30 mouse cellular contexts compared by ENCODE assay signal in genomic region chr17:45612008-45612407, GRCm38 (mm10). TPM values are rescaled to one million over a fixed set of nuclear protein-coding genes. Genes with fewer than 3 reads are reported as not detected.
A peak's percentile ranks its signal among the peaks of the same experiment; 100 is the strongest.
DNase-seq lines count a peak whose midpoint lies in the region.
"Had no signal": no experiment of that assay in that cellular context is flagged by ENCODE, and none has a peak within 500 bp of the region (broad histone marks: within the 10 kb centered on the region; RNA-seq: fewer than 3 reads in every experiment).

No protein-coding gene starts in this region.

- intact Hi-C loops in heart, postnatal 10 days (cut with DNase I) = no loop called here
- intact Hi-C loops in left cerebral cortex, postnatal 4 days (cut with DNase I) = no loop called here

- no peak overlapping the region for H3K4me3 ChIP-seq in limb, embryonic 10.5 days
- H3K4me3 ChIP-seq: embryonic facial prominence, embryonic 10.5 days; embryonic facial prominence, embryonic 12.5 days; forebrain, embryonic 13.5 days; forebrain, embryonic 15.5 days had no signal

- WGBS in limb, embryonic 10.5 days = 82% methylated on average over 8 of the region's 8 CpGs

- peaks cover 13% of the 10 kb centered on the region; the same call in 1 of the 2 replicates for H3K4me1 ChIP-seq in limb, embryonic 10.5 days
- H3K4me1 ChIP-seq: forebrain, embryonic 13.5 days; forebrain, embryonic 15.5 days had no signal

- no peaks in the 10 kb centered on the region for H3K27me3 ChIP-seq in limb, embryonic 10.5 days (ENCODE audit: low read depth, poor library complexity, severe bottlenecking)
- H3K27me3 ChIP-seq: embryonic facial prominence, embryonic 12.5 days; forebrain, embryonic 13.5 days; forebrain, embryonic 15.5 days had no signal

- H3K36me3 ChIP-seq in limb, embryonic 10.5 days = no peaks in the 10 kb centered on the region
- H3K36me3 ChIP-seq: embryonic facial prominence, embryonic 10.5 days; embryonic facial prominence, embryonic 12.5 days; forebrain, embryonic 15.5 days had no signal

- peak; percentile 72 for DNase-seq in heart, adult 11 months
- DNase-seq in heart, postnatal 10 days = no peak
- DNase-seq in thymus, postnatal 0 days (ENCODE audit: low spot score) = peak; percentile 1
- no peak for DNase-seq in thymus, postnatal 25 days
- DNase-seq in limb, embryonic 10.5 days (ENCODE audit: low spot score) = no peak
- no peak for DNase-seq in adipocyte (ENCODE audit: low spot score)
- no peak for DNase-seq in left cerebral cortex, postnatal 4 days
- DNase-seq: adrenal gland, adult 2 months; adrenal gland, postnatal 10 days; adrenal gland, postnatal 25 days; B cell, adult 2 months; cerebellum, adult 11 months; cerebellum, adult 18-20 months; cerebellum, adult 8-10 months; cerebellum, adult 9-11 months; cerebellum, postnatal 14 days; cerebellum, postnatal 36 days; embryo, embryonic 11 days; forebrain, postnatal 0 days had no signal

- 0 out of 2 replicates have a peak overlapping the region, but pooled peaks have one; percentile 4 for H3K27ac ChIP-seq in limb, embryonic 10.5 days
- H3K27ac ChIP-seq: embryonic facial prominence, embryonic 10.5 days; embryonic facial prominence, embryonic 12.5 days; forebrain, embryonic 13.5 days; forebrain, embryonic 15.5 days had no signal

- no peaks in the 10 kb centered on the region for H3K9me3 ChIP-seq in limb, embryonic 10.5 days (replicated peaks)
- H3K9me3 ChIP-seq: embryonic facial prominence, embryonic 10.5 days; embryonic facial prominence, embryonic 12.5 days; forebrain, embryonic 13.5 days; forebrain, embryonic 15.5 days had no signal

RNA-seq across cellular contexts. Expression of gene Mymx, which starts 10.1 kb away (rescaled TPM):
- not detected for total RNA-seq in heart, postnatal 10 days (2021)
- 1.5 and 1.7 TPM in 2 replicates for polyA plus RNA-seq in thymus, postnatal 0 days (2015; fragmentation: Nextera tagmentation; extraction: Ambion mirVana)
- 1.2 TPM in 1 of 2 replicates, not detected in the other for polyA plus RNA-seq in limb, embryonic 10.5 days (2016; fragmentation: Nextera tagmentation; extraction: Ambion mirVana)
- not detected for total RNA-seq in left cerebral cortex, postnatal 4 days (2021)
- total RNA-seq: adrenal gland, adult 2 months; adrenal gland, postnatal 25 days; CH12.LX; common myeloid progenitor, adult 5-6 weeks; forebrain, postnatal 0 days; MEL had no signal
- polyA plus RNA-seq: activated CD4-positive, CD25-positive, alpha-beta regulatory T cell, adult 4 months; CD4-positive, CD25-positive, alpha-beta regulatory T cell, adult 4 months; forebrain, embryonic 11.5 days; forebrain, embryonic 13.5 days; forebrain, embryonic 15.5 days; forebrain, postnatal 0 days had no signal

RNA-seq across cellular contexts. Expression of gene Slc29a1, which starts 12.6 kb away (rescaled TPM):
- 10 to 100 TPM; 88.3 to 99.0 TPM for total RNA-seq in heart, postnatal 10 days (2021)
- polyA plus RNA-seq in thymus, postnatal 0 days (2015; fragmentation: Nextera tagmentation; extraction: Ambion mirVana) = 243 and 252 TPM in 2 replicates
- 40.3 and 41.6 TPM in 2 replicates for polyA plus RNA-seq in limb, embryonic 10.5 days (2016; fragmentation: Nextera tagmentation; extraction: Ambion mirVana)
- total RNA-seq in left cerebral cortex, postnatal 4 days (2021) = 10 to 100 TPM; 68.8 to 69.9 TPM

RNA-seq across cellular contexts. Expression of gene Hsp90ab1, which starts 38.9 kb away (rescaled TPM):
- 1,000 to 10,000 TPM; 1,000 to 1,054 TPM for total RNA-seq in heart, postnatal 10 days (2021)
- polyA plus RNA-seq in thymus, postnatal 0 days (2015; fragmentation: Nextera tagmentation; extraction: Ambion mirVana) = 1,223 and 1,279 TPM in 2 replicates
- polyA plus RNA-seq in limb, embryonic 10.5 days (2016; fragmentation: Nextera tagmentation; extraction: Ambion mirVana) = 2,007 and 2,405 TPM in 2 replicates
- total RNA-seq in left cerebral cortex, postnatal 4 days (2021) = 1,000 to 10,000 TPM; 1,680 to 1,682 TPM

RNA-seq across cellular contexts. Expression of gene Capn11, which starts 47.1 kb away (rescaled TPM):
- total RNA-seq in heart, postnatal 10 days (2021) = not detected
- polyA plus RNA-seq in thymus, postnatal 0 days (2015; fragmentation: Nextera tagmentation; extraction: Ambion mirVana) = 0.05 TPM in 1 of 2 replicates, not detected in the other
- 0.59 and 0.98 TPM in 2 replicates for polyA plus RNA-seq in limb, embryonic 10.5 days (2016; fragmentation: Nextera tagmentation; extraction: Ambion mirVana)
- total RNA-seq in left cerebral cortex, postnatal 4 days (2021) = 1 to 10 TPM in 1 of 2 experiments, under 1 TPM in 1; 0.14 to 3.6 TPM
- total RNA-seq: CH12.LX, MEL had no signal
- polyA plus RNA-seq: adrenal gland, adult 2 months; embryonic facial prominence, embryonic 14.5 days had no signal

RNA-seq across cellular contexts. Expression of gene Slc35b2, which starts 48.3 kb away (rescaled TPM):
- total RNA-seq in heart, postnatal 10 days (2021) = 10 to 100 TPM; 34.5 to 36.8 TPM
- 95.8 and 96.9 TPM in 2 replicates for polyA plus RNA-seq in thymus, postnatal 0 days (2015; fragmentation: Nextera tagmentation; extraction: Ambion mirVana)
- polyA plus RNA-seq in limb, embryonic 10.5 days (2016; fragmentation: Nextera tagmentation; extraction: Ambion mirVana) = 102 and 105 TPM in 2 replicates
- 10 to 100 TPM; 39.2 to 40.2 TPM for total RNA-seq in left cerebral cortex, postnatal 4 days (2021)

Comparison
In these comparisons a context has a peak if more than half of its experiments do, and no peak if none do; other contexts are left out.
1. DNase-seq: peak in heart, adult 11 months (single experiment) and thymus, postnatal 0 days (single experiment); none in heart, postnatal 10 days (0 of 2), thymus, postnatal 25 days (single experiment), limb, embryonic 10.5 days (single experiment), adipocyte (single experiment) and left cerebral cortex, postnatal 4 days (single experiment).